Mouse (Mus musculus): ENCODE data around the gene Rsf1. TPM values are rescaled to one million over a fixed set of nuclear protein-coding genes. Genes with fewer than 3 reads are reported as not detected.

Gene Rsf1
- total and polyA plus RNA-seq, 3 experiments: 1.5 to 15.7 (median 14.6) TPM

DNA sequence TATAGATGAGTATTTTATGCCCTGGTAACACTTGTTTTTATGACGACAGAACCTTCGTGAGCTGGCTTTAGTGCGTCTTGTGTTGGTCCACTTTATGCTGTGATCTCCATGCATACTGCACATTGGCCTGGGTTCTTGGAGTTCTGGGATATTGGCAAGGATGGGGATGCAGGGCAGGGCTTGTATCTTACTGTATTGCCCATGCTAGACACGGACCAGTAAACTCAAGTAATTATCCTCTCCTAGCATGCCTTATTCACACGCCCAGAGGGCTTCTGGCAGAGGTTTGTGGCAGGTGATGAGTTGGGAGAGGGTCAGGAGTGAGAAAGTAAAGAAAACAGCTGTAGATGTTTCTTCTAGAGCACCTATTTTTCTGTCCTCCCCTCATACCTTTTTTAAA, 135.0 kb downstream of the Rsf1 start:
- no peaks in the 10 kb centered on the region for H3K36me3 ChIP-seq (ENCODE audit: control insufficient read depth, insufficient read depth, low read length)
- H3K4me3 ChIP-seq: no peak overlapping the region
- H3K27me3 ChIP-seq (ENCODE audit: control insufficient read depth, insufficient read depth, low read length): no peaks in the 10 kb centered on the region
- H3K79me2 ChIP-seq (replicated peaks; ENCODE audit: control insufficient read depth, insufficient read depth, low read length): no peaks in the 10 kb centered on the region; the same call in 1 of the 2 replicates
- intact Hi-C loops (cut with DNase I): no loop called here
- WGBS: 98% methylated on average over 5 of the region's 5 CpGs
- H3K27ac ChIP-seq: no peak overlapping the region
- H3K9ac ChIP-seq (ENCODE audit: low read depth, low read length): no peak overlapping the region
- DNase-seq: no peak
- no peaks in the 10 kb centered on the region for H3K4me1 ChIP-seq (ENCODE audit: control insufficient read depth, insufficient read depth, low read length)
- TF ChIP-seq EP300 (IDR thresholded peaks at IDR 0.05; ENCODE audit: insufficient read depth, low read depth, low read length) (no peak), POLR2A (IDR thresholded peaks at IDR 0.05; ENCODE audit: insufficient read depth, low read depth, low read length) (no peak), CTCF (IDR thresholded peaks at IDR 0.05) (no peak)

DNA sequence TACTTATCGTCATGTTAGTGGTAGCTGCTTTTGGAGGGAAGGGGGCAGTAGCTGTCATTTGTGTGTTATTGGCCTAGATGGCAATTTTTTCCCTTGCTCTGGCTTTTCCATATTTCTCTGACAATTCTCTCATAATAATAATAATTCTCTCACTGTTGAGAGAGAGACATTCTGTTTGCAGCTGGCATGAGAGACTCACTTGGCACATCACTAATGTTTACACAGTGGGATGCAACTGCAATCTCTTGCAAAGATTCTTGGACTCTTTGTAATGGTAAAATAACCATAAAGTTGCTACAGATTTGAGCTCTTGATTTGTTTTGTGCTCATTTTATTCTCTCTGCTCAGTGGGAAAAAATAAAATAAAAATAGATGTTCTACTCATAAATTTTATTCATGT, 137.6 kb downstream of the Rsf1 start:
- Histone ChIP-seq H3K4me1 (ENCODE audit: control insufficient read depth, insufficient read depth, low read length) (no peaks in the 10 kb centered on the region), H3K4me3 (no peak overlapping the region), H3K27ac (no peak overlapping the region), H3K9ac (ENCODE audit: low read depth, low read length) (no peak overlapping the region), H3K27me3 (ENCODE audit: control insufficient read depth, insufficient read depth, low read length) (no peaks in the 10 kb centered on the region), H3K36me3 (ENCODE audit: control insufficient read depth, insufficient read depth, low read length) (no peaks in the 10 kb centered on the region), H3K79me2 (replicated peaks; ENCODE audit: control insufficient read depth, insufficient read depth, low read length) (no peaks in the 10 kb centered on the region; the same call in 1 of the 2 replicates)
- 85% methylated on average over 1 of the region's 1 CpGs for WGBS
- intact Hi-C loops (cut with DNase I): no loop called here
- no peak for DNase-seq
- TF ChIP-seq EP300 (IDR thresholded peaks at IDR 0.05; ENCODE audit: insufficient read depth, low read depth, low read length) (no peak), POLR2A (IDR thresholded peaks at IDR 0.05; ENCODE audit: insufficient read depth, low read depth, low read length) (no peak), CTCF (IDR thresholded peaks at IDR 0.05) (no peak)

DNA sequence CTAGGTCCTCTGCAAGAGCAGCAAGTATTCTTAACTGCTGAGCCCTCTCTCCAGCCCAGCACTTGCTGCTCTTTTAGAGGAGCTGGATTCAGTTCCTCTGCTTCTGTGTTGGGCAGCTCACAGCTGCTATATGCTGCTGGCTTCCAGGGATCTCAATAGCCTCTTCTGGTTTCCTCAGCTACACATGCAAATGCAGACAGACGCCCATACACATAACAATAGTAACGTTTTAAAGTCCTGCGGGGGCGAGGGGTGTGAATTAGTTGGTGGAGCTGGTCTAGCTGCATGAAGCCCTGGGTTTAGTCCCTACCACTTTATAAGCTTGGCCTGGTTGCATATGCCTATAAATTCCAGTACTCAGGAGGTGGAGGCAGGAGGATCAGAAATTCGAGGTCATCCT, 139.4 kb downstream of the Rsf1 start:
- H3K27ac ChIP-seq: no peak overlapping the region
- no peak overlapping the region for H3K9ac ChIP-seq (ENCODE audit: low read depth, low read length)
- H3K4me1 ChIP-seq (ENCODE audit: control insufficient read depth, insufficient read depth, low read length): no peaks in the 10 kb centered on the region
- TF ChIP-seq CTCF (IDR thresholded peaks at IDR 0.05): no peak
- no peak for TF ChIP-seq EP300 (IDR thresholded peaks at IDR 0.05; ENCODE audit: insufficient read depth, low read depth, low read length)
- TF ChIP-seq POLR2A (IDR thresholded peaks at IDR 0.05; ENCODE audit: insufficient read depth, low read depth, low read length): no peak
- no peaks in the 10 kb centered on the region; the same call in 1 of the 2 replicates for H3K79me2 ChIP-seq (replicated peaks; ENCODE audit: control insufficient read depth, insufficient read depth, low read length)
- intact Hi-C loops (cut with DNase I): no loop called here
- 82% methylated on average over 5 of the region's 5 CpGs for WGBS
- DNase-seq: no peak
- H3K4me3 ChIP-seq: no peak overlapping the region
- no peaks in the 10 kb centered on the region for H3K36me3 ChIP-seq (ENCODE audit: control insufficient read depth, insufficient read depth, low read length)
- H3K27me3 ChIP-seq (ENCODE audit: control insufficient read depth, insufficient read depth, low read length): no peaks in the 10 kb centered on the region

DNA sequence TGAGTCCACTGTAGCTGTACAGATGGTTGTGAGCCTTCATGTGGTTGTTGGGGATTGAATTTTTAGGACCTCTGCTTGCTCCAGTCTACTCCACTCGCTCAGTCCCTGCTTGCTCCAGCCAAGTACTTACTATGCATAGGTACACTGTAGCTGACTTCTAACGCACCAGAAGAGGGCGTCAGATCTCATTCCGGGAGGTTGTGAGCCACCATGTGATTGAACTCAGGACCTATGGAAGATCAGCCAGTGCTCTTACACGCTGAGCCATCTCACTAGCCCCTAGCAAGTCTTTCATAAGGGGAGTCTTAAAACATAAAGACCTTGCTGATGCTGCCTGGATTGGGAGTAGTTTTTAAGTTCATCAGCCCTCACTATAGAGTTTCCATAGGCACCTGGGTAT, 140.4 kb downstream of the Rsf1 start:
- Histone ChIP-seq H3K9ac (ENCODE audit: low read depth, low read length) (no peak overlapping the region), H3K79me2 (replicated peaks; ENCODE audit: control insufficient read depth, insufficient read depth, low read length) (no peaks in the 10 kb centered on the region), H3K27me3 (ENCODE audit: control insufficient read depth, insufficient read depth, low read length) (no peaks in the 10 kb centered on the region), H3K36me3 (ENCODE audit: control insufficient read depth, insufficient read depth, low read length) (no peaks in the 10 kb centered on the region), H3K4me1 (ENCODE audit: control insufficient read depth, insufficient read depth, low read length) (no peaks in the 10 kb centered on the region), H3K27ac (no peak overlapping the region), H3K4me3 (no peak overlapping the region)
- intact Hi-C loops (cut with DNase I): no loop called here
- no peak for TF ChIP-seq EP300 (IDR thresholded peaks at IDR 0.05; ENCODE audit: insufficient read depth, low read depth, low read length)
- TF ChIP-seq POLR2A (IDR thresholded peaks at IDR 0.05; ENCODE audit: insufficient read depth, low read depth, low read length): no peak
- no peak for TF ChIP-seq CTCF (IDR thresholded peaks at IDR 0.05)
- DNase-seq: no peak
- WGBS: 84% methylated on average over 5 of the region's 5 CpGs

DNA sequence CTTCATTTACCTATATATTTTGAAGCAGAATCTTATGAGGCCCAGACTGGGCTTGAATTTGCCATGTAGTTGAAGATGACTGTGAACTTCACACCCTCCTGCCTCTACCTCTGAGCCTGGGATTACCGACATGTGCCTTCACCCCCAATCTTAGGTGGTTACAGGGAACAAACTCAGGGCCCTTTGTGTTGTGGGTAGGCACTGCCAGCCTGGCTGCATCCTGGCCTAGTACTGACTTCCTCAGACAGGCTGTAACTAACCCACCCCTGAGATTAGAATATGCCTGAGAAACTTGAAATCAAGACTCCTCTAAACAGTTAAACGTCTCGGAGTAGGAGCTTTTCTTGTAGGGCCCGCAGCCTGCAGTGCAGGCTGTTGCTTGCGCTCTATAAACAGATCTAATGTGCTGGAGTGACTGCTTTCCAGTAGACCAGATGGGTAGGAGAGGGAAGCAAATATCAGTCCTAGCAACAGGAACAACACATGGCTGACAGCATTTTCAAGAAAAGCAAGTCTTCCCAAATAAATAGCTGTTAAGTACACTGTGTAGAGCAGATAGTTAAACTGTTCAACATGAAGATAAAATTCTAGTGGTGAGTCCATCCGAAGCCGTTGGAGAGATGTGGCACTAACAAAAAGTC, 142.7 kb downstream of the Rsf1 start:
- WGBS: 89% methylated on average over 7 of the region's 7 CpGs
- H3K9ac ChIP-seq (ENCODE audit: low read depth, low read length): no peak overlapping the region
- H3K4me1 ChIP-seq (ENCODE audit: control insufficient read depth, insufficient read depth, low read length): no peaks in the 10 kb centered on the region
- intact Hi-C loops (cut with DNase I): no loop called here
- no peak for DNase-seq
- no peak for TF ChIP-seq EP300 (IDR thresholded peaks at IDR 0.05; ENCODE audit: insufficient read depth, low read depth, low read length)
- no peak for TF ChIP-seq POLR2A (IDR thresholded peaks at IDR 0.05; ENCODE audit: insufficient read depth, low read depth, low read length)
- TF ChIP-seq CTCF (IDR thresholded peaks at IDR 0.05): no peak
- H3K27ac ChIP-seq: no peak overlapping the region
- H3K27me3 ChIP-seq (ENCODE audit: control insufficient read depth, insufficient read depth, low read length): no peaks in the 10 kb centered on the region
- no peaks in the 10 kb centered on the region for H3K36me3 ChIP-seq (ENCODE audit: control insufficient read depth, insufficient read depth, low read length)
- no peaks in the 10 kb centered on the region for H3K79me2 ChIP-seq (replicated peaks; ENCODE audit: control insufficient read depth, insufficient read depth, low read length)
- no peak overlapping the region for H3K4me3 ChIP-seq

GRCm38 (mm10) chr7:97723646-97724538, 144.2 kb downstream of the Rsf1 start:
- no peak overlapping the region for H3K9ac ChIP-seq (ENCODE audit: low read depth, low read length)
- intact Hi-C loops (cut with DNase I): no loop called here
- no peaks in the 10 kb centered on the region for H3K79me2 ChIP-seq (replicated peaks; ENCODE audit: control insufficient read depth, insufficient read depth, low read length)
- TF ChIP-seq CTCF (IDR thresholded peaks at IDR 0.05) (no peak), EP300 (IDR thresholded peaks at IDR 0.05; ENCODE audit: insufficient read depth, low read depth, low read length) (no peak), POLR2A (IDR thresholded peaks at IDR 0.05; ENCODE audit: insufficient read depth, low read depth, low read length) (no peak)
- no peaks in the 10 kb centered on the region for H3K36me3 ChIP-seq (ENCODE audit: control insufficient read depth, insufficient read depth, low read length)
- no peak for DNase-seq
- H3K4me1 ChIP-seq (ENCODE audit: control insufficient read depth, insufficient read depth, low read length): no peaks in the 10 kb centered on the region
- no peaks in the 10 kb centered on the region for H3K27me3 ChIP-seq (ENCODE audit: control insufficient read depth, insufficient read depth, low read length)
- no peak overlapping the region for H3K4me3 ChIP-seq
- no peak overlapping the region for H3K27ac ChIP-seq
- 80% methylated on average over 11 of the region's 11 CpGs for WGBS

Measured in heart, adult 2 months (tissue).